Mouse (Mus musculus): ENCODE measurements at regions not wholly inside any gene's neighbourhood (a gene's known extent, or its start where the extent isn't known, plus 50 kb on each side); places are given as distances from the start of the nearest gene placed in this dataset.

DNA sequence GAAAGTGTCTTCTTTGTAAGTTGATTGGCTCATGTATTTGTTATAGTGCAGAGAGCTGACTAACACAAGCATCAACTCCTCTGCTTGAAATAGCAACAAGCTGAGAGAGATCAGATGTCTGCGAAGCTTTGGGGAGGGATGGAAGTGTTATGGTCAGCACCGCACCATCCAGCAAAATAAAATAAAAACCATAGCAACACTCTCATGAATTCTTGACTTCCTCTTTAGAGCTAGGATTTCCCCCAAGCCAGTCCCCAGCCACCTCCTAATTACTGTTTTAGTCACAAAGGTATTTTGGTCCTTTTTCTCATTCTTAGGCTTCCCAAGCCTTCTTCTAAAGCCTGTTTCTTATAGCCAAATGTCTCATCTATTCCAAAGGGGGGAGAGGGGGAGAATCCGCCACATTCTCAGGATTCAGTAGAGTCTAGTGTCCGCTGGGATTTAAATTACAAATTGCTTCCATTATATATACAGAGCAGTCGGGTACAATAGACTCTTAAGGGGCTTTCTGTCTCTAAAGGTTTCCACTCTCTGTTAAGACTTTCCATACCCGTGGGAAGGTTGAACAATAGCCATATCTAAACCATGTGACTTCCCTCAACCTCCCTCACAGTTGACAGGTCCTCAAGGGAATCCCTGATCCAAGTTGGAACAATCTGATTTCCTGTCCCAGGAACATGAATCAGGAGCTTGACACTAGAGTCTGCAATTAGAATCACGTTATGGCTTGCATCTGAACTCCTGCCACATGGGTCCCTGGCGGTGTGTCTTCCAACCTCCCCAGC is 386.7 kb downstream of the Rapgef2 start:
- TF ChIP-seq CTCF (IDR thresholded peaks at IDR 0.05; ENCODE audit: borderline replicate concordance, control insufficient read depth, extremely low read depth, insufficient read depth, low read length, poor library complexity) (no peak), POLR2A (IDR thresholded peaks at IDR 0.05; ENCODE audit: control insufficient read depth, extremely low read depth, insufficient read depth, low read length, poor library complexity) (no peak)
